Mouse (Mus musculus): ENCODE results near the gene Ctdsp2.

DNA sequence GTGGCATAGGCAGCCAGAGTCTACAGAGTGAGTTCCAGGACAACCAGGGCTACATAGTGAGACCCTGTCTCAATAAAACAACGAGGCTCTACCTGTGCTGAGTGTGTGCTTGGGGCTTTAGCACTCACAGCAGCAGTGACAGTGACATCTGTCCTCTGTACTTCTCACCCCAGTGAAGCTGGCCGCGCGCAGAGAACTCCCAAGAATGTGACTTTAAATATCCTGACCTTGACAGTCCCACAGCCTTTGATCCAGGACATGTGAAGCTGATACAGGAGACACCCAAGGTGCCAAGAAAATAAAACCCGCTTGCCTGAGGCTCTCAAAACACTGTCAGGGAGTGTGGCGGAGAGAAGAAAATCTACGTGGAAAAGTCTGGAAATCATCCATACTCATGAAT, 37.6 kb upstream of the Ctdsp2 start:
- TF ChIP-seq POLR2A (IDR thresholded peaks at IDR 0.05; ENCODE audit: control insufficient read depth, extremely low read depth, insufficient read depth, low read length, poor library complexity), result no peak
- no peak for TF ChIP-seq CTCF (IDR thresholded peaks at IDR 0.05; ENCODE audit: borderline replicate concordance, control insufficient read depth, extremely low read depth, insufficient read depth, low read length, poor library complexity)

Measured in thymus, adult 2 months (tissue).